Mouse (Mus musculus) MEL (cell line): ENCODE results near the gene Spats2. TPM values are rescaled to one million over a fixed set of nuclear protein-coding genes. Genes with fewer than 3 reads are reported as not detected.

Experiments
- DNase-seq: peaks from one replicate; pipeline ENCODE4 v3.0.0; 2011; ENCODE audit warnings: low read depth, low spot score
- H3K27ac ChIP-seq: 2 replicates; pipeline ENCODE4 v1.5.1; 2012; ENCODE audit warnings: low read depth, mild to moderate bottlenecking, control low read depth, low read length, moderate library complexity; ENCODE audit not compliant: control insufficient read depth
- H3K27me3 ChIP-seq, 2 experiments: fragments of 150-350 bp in 1 of 2; sonication (generic) in 1 of 2; 2 replicates each; pipeline ENCODE4 v1.6.1; 2012; ENCODE audit warnings: low read length in 2 of 2, mild to moderate bottlenecking in 2 of 2, improper control_type of control experiment in 1 of 2, moderate library complexity in 1 of 2; ENCODE audit not compliant: insufficient read depth in 2 of 2, control insufficient read depth in 1 of 2
- H3K36me3 ChIP-seq, 2 experiments: 2 replicates each; pipeline ENCODE4 v1.6.1; 2012 to 2014; ENCODE audit warnings: low read length in 2 of 2, improper control_type of control experiment in 1 of 2, inconsistent platforms in 1 of 2, mild to moderate bottlenecking in 1 of 2; ENCODE audit not compliant: insufficient read depth in 2 of 2, control insufficient read depth in 1 of 2
- H3K4me1 ChIP-seq, 2 experiments: fragments of 150-350 bp in 1 of 2; sonication (generic) in 1 of 2; 2 replicates each; pipeline ENCODE4 v1.6.1; 2012; ENCODE audit warnings: low read length in 2 of 2, improper control_type of control experiment in 1 of 2, mild to moderate bottlenecking in 1 of 2; ENCODE audit not compliant: insufficient read depth in 2 of 2, control insufficient read depth in 1 of 2
- H3K4me3 ChIP-seq, 2 experiments: fragments of 150-350 bp in 1 of 2; sonication (generic) in 1 of 2; 2 replicates each; pipeline ENCODE4 v1.5.1; 2012; ENCODE audit warnings: low read depth in 2 of 2, low read length in 2 of 2, mild to moderate bottlenecking in 2 of 2, moderate library complexity in 2 of 2, control low read depth in 1 of 2, improper control_type of control experiment in 1 of 2; ENCODE audit not compliant: control insufficient read depth in 1 of 2, insufficient read depth in 1 of 2
- H3K79me2 ChIP-seq: 2 replicates; pipeline ENCODE4 v1.6.1; 2012; ENCODE audit warnings: mild to moderate bottlenecking, low read length, moderate library complexity; ENCODE audit not compliant: control insufficient read depth, poor library complexity, insufficient read depth
- H3K9ac ChIP-seq: 2 replicates; pipeline ENCODE4 v1.6.1; 2012; ENCODE audit warnings: low read depth, mild to moderate bottlenecking, control low read depth, low read length, moderate library complexity; ENCODE audit not compliant: control insufficient read depth, poor library complexity, severe bottlenecking
- H3K9me3 ChIP-seq: fragments of 150-350 bp; sonication (generic); replicated peaks from 2 replicates; pipeline ENCODE4 v1.6.1; 2012; ENCODE audit warnings: mild to moderate bottlenecking, low read length, improper control_type of control experiment, moderate library complexity; ENCODE audit not compliant: insufficient read depth
- BHLHE40 ChIP-seq: IDR thresholded peaks from 2 replicates; pipeline ENCODE4 v1.6.1; 2012; ENCODE audit warnings: low read depth, mild to moderate bottlenecking, inconsistent platforms, low read length, improper control_type of control experiment, borderline replicate concordance
- CTCF ChIP-seq, 3 experiments: IDR thresholded peaks in 2 of 3; conservative IDR thresholded peaks in 1 of 3; 2 replicates each; pipeline ENCODE4 v1.5.1; 2011 to 2012; ENCODE audit warnings: low read length in 3 of 3, low read depth in 2 of 3, mild to moderate bottlenecking in 2 of 3, improper control_type of control experiment in 1 of 3, inconsistent platforms in 1 of 3, mixed read lengths in 1 of 3, moderate library complexity in 1 of 3; ENCODE audit not compliant: control insufficient read depth in 1 of 3, insufficient read depth in 1 of 3, poor library complexity in 1 of 3, severe bottlenecking in 1 of 3
- GABPA ChIP-seq: IDR thresholded peaks from 2 replicates; pipeline ENCODE4 v1.6.1; 2012; ENCODE audit warnings: low read depth, mild to moderate bottlenecking, inconsistent platforms, low read length, improper control_type of control experiment, moderate library complexity
- GATA1 ChIP-seq: IDR thresholded peaks from 2 replicates; pipeline ENCODE4 v1.6.1; 2011; ENCODE audit warnings: low read depth, low read length, improper control_type of control experiment
- HCFC1 ChIP-seq: IDR thresholded peaks from 2 replicates; pipeline ENCODE4 v1.6.1; 2012; ENCODE audit warnings: low read depth, mild to moderate bottlenecking, inconsistent platforms, low read length, improper control_type of control experiment, moderate library complexity
- JUND ChIP-seq: IDR thresholded peaks from 2 replicates; pipeline ENCODE4 v1.6.1; 2011; ENCODE audit warnings: low read depth, mild to moderate bottlenecking, improper control_type of control experiment, low read length
- MAX ChIP-seq: IDR thresholded peaks from 2 replicates; pipeline ENCODE4 v1.6.1; 2011; ENCODE audit warnings: low read length, improper control_type of control experiment
- MAZ ChIP-seq: IDR thresholded peaks from 2 replicates; pipeline ENCODE4 v1.6.1; 2012; ENCODE audit warnings: low read depth, mild to moderate bottlenecking, inconsistent platforms, low read length, improper control_type of control experiment
- MXI1 ChIP-seq: IDR thresholded peaks from 2 replicates; pipeline ENCODE4 v1.6.1; 2011; ENCODE audit warnings: mild to moderate bottlenecking, low read depth, low read length, improper control_type of control experiment
- NRF1 ChIP-seq: IDR thresholded peaks from 2 replicates; pipeline ENCODE4 v1.6.1; 2014; ENCODE audit warnings: low read depth, mild to moderate bottlenecking, inconsistent platforms, low read length, improper control_type of control experiment, moderate library complexity; ENCODE audit not compliant: poor library complexity, insufficient read depth, severe bottlenecking
- POLR2A ChIP-seq, 2 experiments: IDR thresholded peaks; 2 replicates each; pipeline ENCODE4 v1.6.1; 2011 to 2012; ENCODE audit warnings: low read length in 2 of 2, mild to moderate bottlenecking in 2 of 2, control low read depth in 1 of 2, improper control_type of control experiment in 1 of 2, low read depth in 1 of 2, moderate library complexity in 1 of 2; ENCODE audit not compliant: control insufficient read depth in 1 of 2, insufficient read depth in 1 of 2, poor library complexity in 1 of 2
- RAD21 ChIP-seq: IDR thresholded peaks from 2 replicates; pipeline ENCODE4 v1.6.1; 2011; ENCODE audit warnings: mild to moderate bottlenecking, low read depth, low read length, improper control_type of control experiment
- SIN3A ChIP-seq: IDR thresholded peaks from 2 replicates; pipeline ENCODE4 v1.6.1; 2012; ENCODE audit warnings: low read length, improper control_type of control experiment, inconsistent platforms
- SMC3 ChIP-seq: IDR thresholded peaks from 2 replicates; pipeline ENCODE4 v1.6.1; 2011; ENCODE audit warnings: low read depth, low read length, improper control_type of control experiment
- TAL1 ChIP-seq: IDR thresholded peaks from 2 replicates; pipeline ENCODE4 v1.6.1; 2012; ENCODE audit warnings: mild to moderate bottlenecking, inconsistent platforms, low read length, moderate library complexity, mixed read lengths
- TBP ChIP-seq: IDR thresholded peaks from 2 replicates; pipeline ENCODE4 v1.8.0; 2011; ENCODE audit warnings: low read depth, low read length, improper control_type of control experiment
- TCF12 ChIP-seq: IDR thresholded peaks from 2 replicates; pipeline ENCODE4 v1.6.1; 2014; ENCODE audit warnings: low read depth, mild to moderate bottlenecking, inconsistent platforms, low read length, improper control_type of control experiment, moderate library complexity
- ZKSCAN1 ChIP-seq: IDR thresholded peaks from 2 replicates; pipeline ENCODE4 v1.6.1; 2012; ENCODE audit warnings: low read depth, mild to moderate bottlenecking, inconsistent platforms, low read length, improper control_type of control experiment, moderate library complexity
- ZMIZ1 ChIP-seq: IDR thresholded peaks from 2 replicates; pipeline ENCODE4 v1.6.1; 2012; ENCODE audit warnings: low read depth, mild to moderate bottlenecking, inconsistent platforms, low read length, improper control_type of control experiment, moderate library complexity
- polyA plus RNA-seq, 2 experiments: library from polyadenylated mRNA; stranded (reverse) in 1 of 2; unstranded in 1 of 2; fragments of >175 nt in 1 of 2; fragments of >200 nt in 1 of 2; gene quantifications; 2 replicates each; pipeline versions ENCODE4 v1.2.1 to v1.2.4; 2012; ENCODE audit warnings: low replicate concordance in 2 of 2, low read depth in 1 of 2; ENCODE audit not compliant: insufficient read length in 2 of 2, insufficient read depth in 1 of 2, missing spikeins in 1 of 2
- total RNA-seq: library from RNA; depleted of rRNA; stranded (reverse); fragments of 300-350 nt; gene quantifications from 2 replicates; pipeline ENCODE4 v1.2.3, GENCODE M21; 2012

Gene Spats2
- total and polyA plus RNA-seq, 3 experiments: 8.2 to 24.5 TPM; not detected in 1

DNA sequence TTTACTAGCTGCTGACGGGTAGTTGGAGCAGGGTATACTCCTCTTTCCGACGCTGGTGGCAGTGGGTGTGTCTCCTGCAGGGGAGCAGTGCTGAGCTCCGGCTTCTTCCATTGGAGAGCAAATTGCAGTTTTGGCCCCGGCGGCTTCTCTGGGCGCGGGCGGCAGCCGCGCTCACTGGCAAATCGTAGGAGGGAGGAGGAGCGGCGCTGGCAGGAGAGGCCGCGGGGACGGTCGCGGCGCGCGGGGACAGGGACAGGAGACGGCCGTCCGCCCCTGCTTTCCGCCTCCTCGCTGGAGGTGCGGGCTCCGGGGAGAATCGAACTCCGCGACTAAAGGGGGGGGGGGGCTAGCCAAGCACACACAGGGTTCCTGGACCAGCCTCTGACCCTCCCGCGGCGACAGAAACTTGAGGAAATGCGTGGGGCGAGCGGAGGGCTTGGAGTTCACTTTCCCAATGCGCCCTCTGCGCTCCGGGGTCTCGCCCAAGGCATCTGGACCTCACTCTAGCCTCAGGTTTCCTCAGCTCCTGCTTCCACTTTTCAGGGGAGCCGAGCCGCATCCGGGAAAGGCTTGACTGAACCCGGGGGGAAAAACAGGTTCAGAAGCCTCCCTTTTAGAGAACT is 98.0 kb downstream of the Spats2 start (continued):
- TF ChIP-seq TCF12 (0 out of 2 replicates have a peak, but pooled peaks have one; percentile 4), MAX (no peak), TAL1 (no peak), JUND (no peak), ZKSCAN1 (no peak), ZMIZ1 (no peak), MXI1 (no peak; the same call in 1 of the 2 replicates), GABPA (no peak), SMC3 (no peak), SIN3A (peak; percentile 45), CTCF (IDR thresholded peaks at IDR 0.05 in 2 of 3, conservative IDR thresholded peaks at IDR 0.05 in 1 of 3; ENCODE audit: control insufficient read depth in 1 of 3, insufficient read depth in 1 of 3, low read depth in 2 of 3, low read length in 3 of 3, poor library complexity in 1 of 3, severe bottlenecking in 1 of 3) (no peak), HCFC1 (no peak), GATA1 (no peak)

DNA sequence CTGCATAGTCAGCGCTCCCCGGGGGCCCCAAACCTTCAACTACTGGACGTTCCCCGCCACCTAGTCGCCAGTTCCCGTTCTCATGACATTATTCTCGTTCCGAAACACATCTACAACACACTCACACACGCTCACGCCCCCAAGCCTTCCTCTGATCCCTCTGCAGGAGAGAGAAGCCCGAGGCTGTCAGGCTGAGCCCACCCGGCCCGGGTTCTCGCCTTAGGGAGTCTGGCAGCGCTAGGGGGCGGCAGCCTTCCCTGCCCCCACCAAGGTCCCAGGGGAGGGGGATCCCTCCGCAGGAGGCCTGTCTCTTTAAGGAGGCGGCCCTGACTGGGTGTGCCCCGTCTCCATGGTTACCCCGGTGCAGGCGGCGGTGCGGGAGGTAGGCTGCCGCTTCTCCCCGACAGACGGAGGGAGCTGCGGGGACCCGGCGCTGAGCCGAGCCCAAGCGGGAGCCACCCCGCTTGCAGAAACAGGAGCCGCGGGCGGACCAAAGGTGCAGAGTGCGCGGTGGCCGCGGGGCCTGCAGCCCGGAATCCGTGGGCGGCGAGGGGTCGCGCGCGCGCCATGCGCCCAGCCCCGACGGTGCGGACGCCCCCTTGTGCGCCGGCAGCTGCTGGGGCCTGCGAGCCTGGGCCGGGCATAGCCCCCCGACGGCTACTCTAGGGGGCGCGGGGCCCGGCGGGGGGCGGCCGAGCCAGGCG is 98.6 kb downstream of the Spats2 start, which contains the start of gene Kcnh3:
Gene Kcnh3, plus strand, starts transcription at position 654 of the 704 bp plus-strand sequence.
- H3K9ac ChIP-seq: peak within 1 kb of the TSS; percentile 75
- peak; percentile 84 for DNase-seq
- peak within 1 kb of the TSS; percentile 56 to 72 for H3K4me3 ChIP-seq
- H3K79me2 ChIP-seq: peaks cover 1% of the 10 kb centered on the region; the same call in 1 of the 2 replicates
- peak within 1 kb of the TSS; percentile 52 for H3K27ac ChIP-seq
- TF ChIP-seq CTCF (IDR thresholded peaks at IDR 0.05 in 2 of 3, conservative IDR thresholded peaks at IDR 0.05 in 1 of 3; ENCODE audit: control insufficient read depth in 1 of 3, insufficient read depth in 1 of 3, low read depth in 2 of 3, low read length in 3 of 3, poor library complexity in 1 of 3, severe bottlenecking in 1 of 3) (0 out of 6 replicates have a peak, but pooled peaks of 1 of the 3 experiments have one; percentile 5), MAZ (peak; percentile 90), POLR2A (IDR thresholded peaks at IDR 0.05; ENCODE audit: control insufficient read depth in 1 of 2, insufficient read depth in 1 of 2, low read depth in 1 of 2, low read length in 2 of 2, poor library complexity in 1 of 2) (0 out of 4 replicates have a peak, but pooled peaks of 1 of the 2 experiments have one; percentile 18), SIN3A (peak; percentile 64), RAD21 (no peak), NRF1 (0 out of 2 replicates have a peak, but pooled peaks have one; percentile 12), BHLHE40 (no peak), TBP (0 out of 2 replicates have a peak, but pooled peaks have one; percentile 6), SMC3 (no peak)
- no peaks in the 10 kb centered on the region for H3K9me3 ChIP-seq
- peaks cover 3 to 12% of the 10 kb centered on the region in 2 experiments; a peak in 3 of 4 replicates for H3K4me1 ChIP-seq
- H3K27me3 ChIP-seq: peaks cover 7 to 17% of the 10 kb centered on the region in 2 experiments
- peaks cover 0 to 8% of the 10 kb centered on the region in 2 experiments; a peak in 2 of 4 replicates for H3K36me3 ChIP-seq
